Mouse (Mus musculus) layer of hippocampus, postnatal 14 days (tissue): ENCODE results near the gene Trem1. TPM values are rescaled to one million over a fixed set of nuclear protein-coding genes. Genes with fewer than 3 reads are reported as not detected.
A peak's percentile ranks its signal among the peaks of the same experiment; 100 is the strongest.

ENCODE experiments used
- DNase-seq, 2 experiments: peaks; one replicate each; pipeline ENCODE4 v3.0.0; 2021 to 2022; ENCODE audit warnings: low spot score in 2 of 2, mixed read lengths in 1 of 2
- total RNA-seq, 2 experiments: library from RNA; stranded (reverse); gene quantifications; 2 replicates each; pipeline ENCODE4 v1.2.3; 2021

Gene Trem1
- total RNA-seq, 2 experiments from 2014 or later, result not detected

DNA sequence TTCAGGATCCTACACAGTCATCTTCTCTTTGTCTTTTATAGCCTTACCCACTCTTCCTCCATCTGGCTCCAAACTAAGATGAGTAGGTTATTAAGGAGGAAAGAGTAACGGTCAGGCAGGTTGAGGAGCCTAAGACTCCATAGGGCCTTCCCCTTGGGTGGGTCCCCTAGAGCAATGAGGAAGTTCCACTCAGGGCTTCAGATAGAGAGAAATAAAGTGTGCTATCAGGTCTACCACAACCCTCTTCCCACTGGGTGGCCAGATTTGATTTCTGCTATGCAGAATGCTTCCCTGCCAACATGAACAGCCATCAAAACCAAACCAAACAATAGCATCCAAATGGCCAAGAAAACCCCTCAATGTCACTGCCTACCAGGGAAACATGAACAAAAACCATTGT, 35.0 kb downstream of the Trem1 start:
- DNase-seq, result no peak

DNA sequence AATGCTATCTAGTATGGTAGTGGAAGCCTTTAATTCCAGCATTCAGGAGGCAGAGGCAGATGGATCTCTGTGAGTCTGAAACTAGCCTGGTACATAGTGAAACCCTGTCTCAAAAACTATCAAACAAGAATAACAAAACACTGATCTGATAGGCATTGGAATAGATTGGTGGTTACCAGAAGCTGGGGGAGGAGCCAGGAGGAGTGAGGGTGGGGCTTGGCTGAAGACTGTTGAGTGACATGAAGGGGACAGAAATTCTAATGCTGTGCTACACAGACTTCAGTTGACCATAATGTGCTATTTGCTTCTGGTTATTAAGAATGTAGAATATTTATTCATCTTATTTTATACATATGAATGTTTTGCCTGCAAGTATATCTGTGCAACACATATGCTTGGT, 35.7 kb downstream of the Trem1 start:
- DNase-seq, result no peak

DNA sequence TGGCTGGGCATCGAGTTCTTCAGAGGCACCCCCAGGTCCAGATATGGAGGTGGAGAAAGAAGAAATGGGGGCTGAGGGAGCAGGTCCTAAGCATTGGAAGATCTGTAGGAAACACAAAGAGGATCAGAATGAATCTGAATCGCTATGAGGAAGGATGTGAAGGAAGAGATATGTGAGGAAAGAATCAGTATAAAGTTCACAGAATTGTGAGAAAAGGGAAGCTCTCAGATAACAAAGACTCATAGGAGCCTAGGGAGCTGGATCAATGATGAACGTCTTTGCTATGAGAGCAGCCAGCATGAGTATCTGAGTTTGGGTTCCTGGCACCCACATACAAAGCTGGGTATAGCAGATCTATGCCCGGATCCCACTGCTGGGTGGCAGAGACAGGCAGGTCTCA, 37.3 kb downstream of the Trem1 start:
- DNase-seq, result no peak

DNA sequence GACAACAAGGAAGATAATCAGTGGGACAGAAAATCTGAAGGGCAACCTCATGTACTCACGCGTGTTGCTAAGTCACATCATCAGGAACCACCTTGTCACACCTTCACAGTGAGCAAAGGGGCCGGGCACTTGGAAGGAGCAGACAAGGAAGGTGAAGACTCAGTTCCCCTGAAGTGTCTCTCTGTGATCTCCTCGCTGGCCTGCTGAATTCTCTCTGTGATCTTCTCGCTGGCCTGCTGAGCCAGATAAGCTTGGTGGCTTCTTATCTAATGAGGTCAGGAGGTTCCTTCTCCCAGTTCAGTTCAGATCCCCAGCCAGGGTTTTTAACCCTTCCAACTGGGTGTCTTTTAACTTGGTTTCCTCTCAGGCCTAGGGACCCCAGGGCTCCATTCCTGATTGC, 39.6 kb downstream of the Trem1 start:
- no peak for DNase-seq

DNA sequence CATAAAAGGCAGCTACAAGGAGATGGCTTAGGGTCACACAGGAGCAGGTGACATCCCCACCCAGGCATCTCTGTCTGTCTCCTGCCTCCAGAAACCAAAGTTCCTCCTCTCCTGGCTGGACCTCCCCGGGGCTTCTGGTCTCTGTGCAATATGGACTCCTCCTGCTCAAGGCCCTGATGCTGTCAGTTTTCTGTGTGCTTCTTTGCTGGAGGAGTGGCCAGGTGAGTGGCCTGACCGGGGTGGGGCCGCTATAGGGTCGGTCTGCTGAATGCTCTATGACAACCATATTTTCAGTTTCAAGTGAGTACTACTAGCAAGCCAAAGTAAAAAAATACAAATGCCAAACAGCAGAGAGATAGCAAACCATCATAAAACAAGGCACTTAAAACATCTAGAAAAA, 40.0 kb downstream of the Trem1 start:
- no peak for DNase-seq

DNA sequence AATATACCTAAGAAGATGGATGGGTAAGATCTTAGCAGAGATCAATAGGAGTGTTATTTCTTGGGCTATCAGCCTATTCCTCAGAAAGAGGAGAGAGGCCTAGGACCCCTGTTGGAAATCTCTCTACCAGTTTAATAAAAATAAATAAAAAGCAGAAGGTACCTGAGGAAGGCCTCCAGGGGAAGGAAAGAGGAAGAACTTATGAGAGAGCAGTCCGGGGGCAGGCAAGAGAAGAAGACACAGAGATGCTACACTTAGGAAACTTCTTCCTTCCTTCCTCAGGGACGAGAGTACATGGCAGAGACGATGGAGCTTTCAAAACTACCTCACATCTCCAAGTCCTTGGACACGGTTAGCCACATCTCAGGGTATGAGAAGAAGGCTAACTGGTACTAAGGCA, 41.5 kb downstream of the Trem1 start:
- no peak for DNase-seq

DNA sequence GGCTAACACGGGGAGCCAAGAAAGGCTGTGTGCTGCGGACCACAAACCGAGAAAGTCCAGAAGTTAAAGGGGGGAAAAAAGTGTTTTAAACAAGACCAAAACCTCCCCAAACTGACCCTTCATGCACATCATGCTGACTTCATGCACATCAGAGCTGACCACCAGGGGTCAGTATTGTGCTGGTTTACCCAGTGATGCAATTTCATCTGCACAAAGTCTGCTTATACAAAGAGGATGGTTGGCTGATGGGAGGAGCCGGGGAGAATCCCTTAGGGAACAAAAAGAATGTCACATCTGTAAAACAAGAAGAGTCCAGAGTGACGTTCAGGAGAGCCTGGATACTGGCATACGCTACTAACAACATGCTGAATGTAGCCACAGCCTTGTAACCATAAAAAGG, 42.3 kb downstream of the Trem1 start:
- peak; percentile 63 to 78 for DNase-seq

DNA sequence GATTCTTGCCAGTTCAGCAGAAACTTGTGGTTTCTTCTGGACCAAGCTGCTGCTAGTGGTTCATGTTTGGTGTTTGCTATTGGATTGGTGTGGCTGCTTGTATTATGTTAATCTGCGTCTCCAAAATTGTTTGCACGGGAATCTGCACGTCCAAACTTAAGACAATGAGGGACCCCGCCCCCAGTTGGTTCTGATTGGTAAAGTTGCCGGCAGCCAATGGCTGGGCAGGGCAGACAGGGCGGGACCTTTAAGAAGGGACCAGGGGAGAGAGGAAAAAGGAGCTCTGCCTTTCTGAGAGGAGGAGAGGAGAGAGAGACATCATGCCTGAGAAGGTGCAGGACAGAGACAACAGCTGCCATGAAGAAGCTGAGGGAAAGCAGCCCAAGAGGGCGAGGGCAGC, 43.2 kb downstream of the Trem1 start:
- DNase-seq, result no peak

DNA sequence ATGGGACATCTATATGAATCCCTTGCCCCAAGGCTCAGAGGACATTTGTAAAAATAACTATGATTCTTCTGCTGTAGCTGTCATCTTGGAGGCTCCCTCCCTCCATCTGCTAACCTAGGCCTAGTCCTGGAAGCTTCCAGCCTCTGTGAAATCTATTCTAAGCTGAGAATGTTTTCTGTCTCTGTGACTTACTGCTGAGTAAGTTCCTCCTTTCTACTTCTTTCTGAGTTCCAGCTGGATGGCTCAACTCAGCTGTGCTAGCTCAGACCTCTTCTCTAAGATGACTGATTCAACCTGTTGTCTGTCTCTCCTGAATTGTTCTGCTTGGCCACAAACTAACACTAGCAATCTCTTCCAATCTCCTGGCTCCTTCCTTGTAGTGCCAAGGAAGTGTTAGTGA, 45.8 kb downstream of the Trem1 start:
- DNase-seq, result no peak

DNA sequence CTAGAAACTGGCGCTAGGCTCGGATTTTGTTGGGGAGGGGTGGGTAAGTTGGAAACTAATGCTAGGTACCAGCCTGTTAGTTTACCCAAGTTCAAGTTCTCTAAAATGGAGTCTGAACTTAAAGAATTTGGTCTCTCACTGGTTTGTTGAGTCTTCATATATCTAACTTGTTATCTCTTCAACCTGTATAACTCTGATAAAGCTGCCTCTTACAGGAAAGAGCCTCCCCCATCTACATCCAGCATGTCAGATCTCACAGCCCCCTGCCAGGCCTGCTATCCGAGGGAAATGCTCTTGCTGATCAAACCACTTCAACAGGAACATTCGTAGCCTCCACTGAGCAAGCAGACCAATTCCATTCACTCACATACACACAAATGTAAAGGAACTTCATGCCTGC, 46.4 kb downstream of the Trem1 start:
- no peak for DNase-seq

DNA sequence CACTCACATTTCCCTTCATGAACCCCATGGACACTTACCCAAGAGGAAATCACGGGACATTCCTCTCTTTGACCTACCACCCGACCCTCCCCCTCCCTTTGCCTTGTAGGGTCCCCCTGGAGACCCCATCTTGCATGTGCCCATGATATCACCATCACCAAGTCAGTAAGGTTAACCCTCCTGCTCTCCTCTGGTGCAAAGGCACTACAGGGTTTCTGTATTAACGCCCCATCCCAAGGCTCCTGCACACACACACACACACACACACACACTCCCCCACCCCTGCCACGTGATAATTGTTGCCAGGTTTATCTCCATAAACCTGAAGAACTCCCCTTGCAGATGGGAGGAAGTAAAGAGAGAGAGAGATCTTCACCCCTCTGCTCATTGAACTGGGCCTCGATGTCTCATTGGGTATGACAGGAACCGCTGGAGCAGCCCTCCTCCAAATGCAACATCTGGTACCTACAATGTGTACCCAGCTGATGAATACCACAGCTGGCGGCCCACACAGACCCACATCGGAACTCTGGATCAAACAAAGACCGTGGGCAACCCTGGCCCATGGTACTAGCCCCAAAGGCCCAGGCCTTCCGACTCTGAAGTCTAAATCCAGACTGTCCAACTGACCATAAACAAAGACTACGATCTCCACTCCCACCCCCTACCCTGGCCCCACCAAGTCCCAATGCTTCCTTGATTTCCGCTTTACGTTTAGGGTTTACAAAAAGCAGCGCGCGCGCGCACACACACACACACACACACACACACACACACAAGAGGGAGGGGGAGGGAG, 48.6 kb downstream of the Trem1 start:
- DNase-seq, result no peak

DNA sequence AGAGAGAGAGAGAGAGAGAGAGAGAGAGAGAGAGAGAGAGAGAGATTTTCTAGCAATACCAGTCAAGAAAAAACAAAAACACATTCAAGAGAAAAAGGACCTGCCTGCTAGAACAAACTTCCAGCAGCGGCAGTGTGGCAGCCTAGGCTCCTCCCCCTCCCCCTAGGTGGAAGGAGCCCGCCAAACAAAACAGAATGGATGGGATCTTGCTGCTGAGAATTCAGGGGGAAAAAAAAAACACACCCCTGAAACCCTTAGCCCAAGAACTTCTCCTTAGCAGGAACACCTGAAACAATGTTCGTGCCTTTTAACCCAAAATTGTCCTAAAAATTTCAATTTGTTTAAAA, 49.1 kb downstream of the Trem1 start:
- no peak for DNase-seq

DNA sequence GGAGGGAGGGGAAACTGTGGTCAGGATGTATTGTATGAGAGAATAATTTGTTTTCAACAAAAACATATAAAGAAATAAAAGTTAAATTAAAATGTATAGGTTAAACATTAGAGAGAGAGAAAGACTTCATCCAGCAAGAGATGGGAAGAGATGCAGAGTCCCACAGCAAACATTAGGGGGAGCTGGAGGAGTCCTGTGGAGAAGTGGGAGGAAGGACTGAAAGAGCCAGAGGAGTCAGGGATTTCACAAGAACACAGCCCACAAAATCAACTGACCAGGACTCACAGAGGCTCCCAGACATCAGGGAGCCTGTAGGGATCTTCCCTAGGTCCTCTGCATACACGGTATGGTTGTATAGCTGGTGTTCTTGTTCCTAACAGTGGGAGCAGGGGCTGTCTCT, 54.2 kb downstream of the Trem1 start:
- DNase-seq, result no peak

DNA sequence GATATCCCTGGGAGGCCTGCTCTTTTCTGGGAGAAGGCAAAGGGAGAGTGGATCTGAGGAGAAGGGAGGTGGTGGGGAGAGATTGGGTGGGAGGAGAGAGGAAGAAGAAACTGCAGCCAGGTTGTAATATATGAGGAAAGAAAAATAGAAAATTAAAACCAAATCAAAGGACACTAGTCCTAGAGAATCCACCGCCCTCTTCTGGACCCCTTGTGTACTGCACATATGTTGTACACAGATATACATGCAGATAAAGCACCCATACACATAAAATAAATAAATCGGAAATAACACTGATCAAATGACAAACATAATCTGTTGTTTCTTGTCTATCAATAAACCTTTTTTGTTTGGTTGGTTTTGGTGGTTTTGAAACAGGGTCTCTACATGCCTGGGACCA, 54.7 kb downstream of the Trem1 start:
- no peak for DNase-seq

DNA sequence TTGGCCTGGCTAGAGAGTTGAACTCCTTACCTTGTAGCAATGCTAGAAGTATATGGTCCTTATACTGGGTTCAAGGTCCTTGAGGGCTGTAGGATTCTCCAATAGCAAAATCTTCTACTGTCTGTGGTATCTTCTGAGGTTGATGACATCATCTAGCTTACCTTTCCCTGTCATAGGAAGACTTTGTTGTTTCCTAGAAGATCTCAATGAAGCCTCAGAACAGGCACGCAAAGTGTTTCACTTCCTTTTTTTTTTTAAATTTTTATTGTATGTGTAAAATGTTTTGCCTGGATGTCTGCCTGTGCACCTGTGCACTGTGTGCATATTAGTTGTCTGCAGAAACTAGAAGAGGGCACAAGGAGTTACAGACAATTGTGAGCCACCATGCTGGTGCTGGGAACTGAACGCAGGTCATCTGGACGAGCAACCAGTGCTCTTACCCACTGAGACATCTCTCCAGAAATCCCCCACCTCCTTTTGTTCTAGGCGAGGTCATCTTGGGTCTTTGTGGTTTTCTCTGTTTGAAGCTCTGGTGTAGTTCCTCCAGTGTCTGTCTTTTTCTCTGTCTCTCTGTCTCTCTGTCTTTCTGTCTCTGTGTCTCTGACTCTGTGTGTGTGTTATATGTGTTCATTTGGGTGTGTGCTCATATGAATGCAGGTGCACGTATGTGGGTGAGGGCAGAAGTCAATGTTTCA, 61.1 kb downstream of the Trem1 start:
- DNase-seq, result no peak

Other genes with a start within 250 kb of the Trem1 start
- gene 1700122O11Rik, start 194.5 kb upstream of the Trem1 start, total RNA-seq, result not detected
- gene 1700067P10Rik, start 143.4 kb upstream of the Trem1 start, total RNA-seq, result not detected
- not detected for gene 9830107B12Rik, start 86.5 kb upstream of the Trem1 start, total RNA-seq
- gene A530064D06Rik, start 65.5 kb upstream of the Trem1 start, total RNA-seq, result not detected
- not detected for gene Trem3, start 15.0 kb downstream of the Trem1 start, total RNA-seq
- gene Treml4, start 31.5 kb downstream of the Trem1 start, total RNA-seq, result not detected
- gene Treml2, start 66.7 kb downstream of the Trem1 start, total RNA-seq, result under 1 TPM; 0.19 to 0.48 TPM
- gene B430306N03Rik, start 83.4 kb downstream of the Trem1 start, total RNA-seq, result not detected
- 1 to 10 TPM; 7.6 to 8.1 TPM for gene Trem2, start 113.6 kb downstream of the Trem1 start, total RNA-seq
- gene Treml1, start 127.1 kb downstream of the Trem1 start, total RNA-seq, result under 1 TPM in 1 of 2 experiments, not detected in 1; 0.44 TPM
- gene Nfya, start 177.1 kb downstream of the Trem1 start, total RNA-seq, result 10 to 100 TPM; 30.3 to 42.0 TPM
- gene Oard1, start 177.2 kb downstream of the Trem1 start, total RNA-seq, result 10 to 100 TPM; 10.7 to 11.2 TPM
- under 1 TPM; 0.30 to 0.45 TPM for gene Apobec2, start 200.2 kb downstream of the Trem1 start, total RNA-seq
- gene Tspo2, start 218.8 kb downstream of the Trem1 start, total RNA-seq, result under 1 TPM in 1 of 2 experiments, not detected in 1; 0.79 TPM
- 1 to 10 TPM in 1 of 2 experiments, under 1 TPM in 1; 0.36 to 1.0 TPM for gene Unc5cl, start 222.1 kb downstream of the Trem1 start, total RNA-seq